Mouse (Mus musculus): Measurements from ENCODE around the gene BC030867. TPM values are rescaled to one million over a fixed set of nuclear protein-coding genes. Genes with fewer than 3 reads are reported as not detected.

BC030867 gene
- polyA plus RNA-seq, 1 experiment from 2014 or later: 18.7 TPM

DNA sequence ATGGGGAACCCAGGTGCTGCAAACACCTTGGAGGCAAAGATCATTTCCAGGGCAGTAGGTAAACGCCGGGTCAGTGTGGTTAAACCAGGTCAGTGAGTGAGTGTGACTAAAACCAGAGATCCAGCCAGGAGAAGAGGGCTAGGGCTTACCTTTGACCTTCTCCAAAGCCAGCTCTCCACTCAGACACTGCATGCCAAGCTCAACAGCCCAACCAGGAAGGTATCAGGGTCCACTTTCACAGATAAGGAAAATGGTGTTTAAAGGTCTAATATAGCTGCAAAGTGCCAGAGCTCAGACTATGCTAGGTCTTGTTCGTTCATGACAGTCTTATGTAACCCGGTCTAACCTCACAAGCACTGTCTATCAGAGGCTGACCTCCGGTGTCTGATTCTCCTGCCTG lies 7.4 kb upstream of the BC030867 start:
- Histone ChIP-seq H3K4me3 (ENCODE audit: low read length) (no peak overlapping the region), H3K4me1 (replicated peaks; ENCODE audit: control insufficient read depth, insufficient read depth, low read length) (peaks cover 12% of the 10 kb centered on the region), H3K27me3 (ENCODE audit: control insufficient read depth, insufficient read depth, low read depth, low read length) (no peaks in the 10 kb centered on the region), H3K9ac (ENCODE audit: low read length) (no peak overlapping the region), H3K36me3 (ENCODE audit: control insufficient read depth, insufficient read depth, low read length) (no peaks in the 10 kb centered on the region), H3K4me2 (ENCODE audit: low read depth, low read length) (no peak overlapping the region), H3K27ac (ENCODE audit: low read length) (no peak overlapping the region), H3K9me3 (ENCODE audit: control insufficient read depth, low read length) (no peaks in the 10 kb centered on the region)
- no peak for ATAC-seq (ENCODE audit: low read depth)
- WGBS: 74% methylated on average over 5 of the region's 5 CpGs

- Histone ChIP-seq H3K9me3 (ENCODE audit: control insufficient read depth, low read length) (no peaks in the 10 kb centered on the region; the same call in 1 of the 2 replicates), H3K9ac (ENCODE audit: low read length) (no peak overlapping the region), H3K27me3 (ENCODE audit: control insufficient read depth, insufficient read depth, low read depth, low read length) (no peaks in the 10 kb centered on the region), H3K4me3 (ENCODE audit: low read length) (no peak overlapping the region), H3K4me1 (replicated peaks; ENCODE audit: control insufficient read depth, insufficient read depth, low read length) (peaks cover 14% of the 10 kb centered on the region), H3K4me2 (ENCODE audit: low read depth, low read length) (no peak overlapping the region), H3K36me3 (ENCODE audit: control insufficient read depth, insufficient read depth, low read length) (no peaks in the 10 kb centered on the region), H3K27ac (ENCODE audit: low read length) (no peak overlapping the region)
- WGBS: 51% methylated on average over 5 of the region's 5 CpGs
- no peak for ATAC-seq (ENCODE audit: low read depth)
Measured at GRCm38 (mm10) chr11:102241874-102242273, 6.8 kb upstream of the BC030867 start.

DNA sequence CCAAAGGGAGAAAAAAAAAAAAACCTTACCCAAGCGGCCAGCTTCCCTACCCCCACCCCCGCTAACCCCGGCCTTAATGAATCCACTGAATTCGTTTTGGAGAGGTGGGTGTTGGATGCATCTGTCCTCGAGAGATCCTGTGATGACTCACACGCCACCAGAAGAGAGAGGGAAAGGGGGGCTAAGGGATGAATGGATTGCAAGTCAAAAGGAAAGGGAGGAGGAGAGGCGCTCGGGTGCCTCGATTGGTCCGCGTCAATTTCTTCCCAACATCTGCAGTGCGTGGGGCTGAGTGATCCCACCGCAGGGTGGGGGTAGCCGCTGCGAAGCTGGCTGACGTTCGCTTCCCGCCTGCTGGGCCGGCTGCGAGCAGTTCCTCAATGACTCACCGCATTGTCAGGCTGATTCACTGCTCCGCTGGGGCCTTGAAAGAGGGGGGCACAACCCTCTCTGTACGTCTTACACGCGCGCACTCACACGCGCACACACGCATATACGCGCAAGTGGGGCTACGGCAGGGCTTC lies 3.7 kb upstream of the BC030867 start:
- Histone ChIP-seq H3K27ac (ENCODE audit: low read length) (peak overlapping the region; percentile 32), H3K4me1 (replicated peaks; ENCODE audit: control insufficient read depth, insufficient read depth, low read length) (peaks cover 20% of the 10 kb centered on the region), H3K9ac (ENCODE audit: low read length) (peak overlapping the region; percentile 63), H3K4me2 (ENCODE audit: low read depth, low read length) (peak overlapping the region; percentile 77), H3K27me3 (ENCODE audit: control insufficient read depth, insufficient read depth, low read depth, low read length) (no peaks in the 10 kb centered on the region), H3K4me3 (ENCODE audit: low read length) (peak overlapping the region; percentile 38), H3K36me3 (ENCODE audit: control insufficient read depth, insufficient read depth, low read length) (no peaks in the 10 kb centered on the region), H3K9me3 (ENCODE audit: control insufficient read depth, low read length) (no peaks in the 10 kb centered on the region; the same call in 1 of the 2 replicates)
- ATAC-seq (ENCODE audit: low read depth): peak; percentile 59
- WGBS: under 1% methylated on average over 32 of the region's 32 CpGs

- WGBS: 42% methylated on average over 14 of the region's 14 CpGs
- peaks cover 20% of the 10 kb centered on the region for H3K4me1 ChIP-seq (replicated peaks; ENCODE audit: control insufficient read depth, insufficient read depth, low read length)
- no peaks in the 10 kb centered on the region for H3K27me3 ChIP-seq (ENCODE audit: control insufficient read depth, insufficient read depth, low read depth, low read length)
- 0 out of 2 replicates have a peak, but pooled peaks have one; percentile 23 for ATAC-seq (ENCODE audit: low read depth)
- no peaks in the 10 kb centered on the region; the same call in 1 of the 2 replicates for H3K9me3 ChIP-seq (ENCODE audit: control insufficient read depth, low read length)
- peak overlapping the region; percentile 32 for H3K27ac ChIP-seq (ENCODE audit: low read length)
- no peak overlapping the region; the same call in 1 of the 2 replicates for H3K9ac ChIP-seq (ENCODE audit: low read length)
- H3K36me3 ChIP-seq (ENCODE audit: control insufficient read depth, insufficient read depth, low read length): no peaks in the 10 kb centered on the region
- H3K4me3 ChIP-seq (ENCODE audit: low read length): peak overlapping the region; percentile 38
- peak overlapping the region; percentile 77 for H3K4me2 ChIP-seq (ENCODE audit: low read depth, low read length)
Measured at GRCm38 (mm10) chr11:102245581-102246272, 3.0 kb upstream of the BC030867 start.

- 69% methylated on average over 6 of the region's 6 CpGs for WGBS
- no peak overlapping the region; the same call in 1 of the 2 replicates for H3K27ac ChIP-seq (ENCODE audit: low read length)
- no peaks in the 10 kb centered on the region; the same call in 1 of the 2 replicates for H3K9me3 ChIP-seq (ENCODE audit: control insufficient read depth, low read length)
- no peaks in the 10 kb centered on the region for H3K27me3 ChIP-seq (ENCODE audit: control insufficient read depth, insufficient read depth, low read depth, low read length)
- ATAC-seq (ENCODE audit: low read depth): no peak
- H3K4me3 ChIP-seq (ENCODE audit: low read length): no peak overlapping the region
- peaks cover 20% of the 10 kb centered on the region for H3K4me1 ChIP-seq (replicated peaks; ENCODE audit: control insufficient read depth, insufficient read depth, low read length)
- H3K36me3 ChIP-seq (ENCODE audit: control insufficient read depth, insufficient read depth, low read length): no peaks in the 10 kb centered on the region
- H3K9ac ChIP-seq (ENCODE audit: low read length): no peak overlapping the region
- no peak overlapping the region for H3K4me2 ChIP-seq (ENCODE audit: low read depth, low read length)
Measured at GRCm38 (mm10) chr11:102246273-102246635, 2.4 kb upstream of the BC030867 start.

GRCm38 (mm10) chr11:102246871-102247270 lies 1.8 kb upstream of the BC030867 start:
- Histone ChIP-seq H3K4me2 (ENCODE audit: low read depth, low read length) (no peak overlapping the region), H3K36me3 (ENCODE audit: control insufficient read depth, insufficient read depth, low read length) (no peaks in the 10 kb centered on the region), H3K27ac (ENCODE audit: low read length) (no peak overlapping the region), H3K4me1 (replicated peaks; ENCODE audit: control insufficient read depth, insufficient read depth, low read length) (peaks cover 20% of the 10 kb centered on the region), H3K27me3 (ENCODE audit: control insufficient read depth, insufficient read depth, low read depth, low read length) (no peaks in the 10 kb centered on the region), H3K4me3 (ENCODE audit: low read length) (no peak overlapping the region), H3K9me3 (ENCODE audit: control insufficient read depth, low read length) (no peaks in the 10 kb centered on the region; the same call in 1 of the 2 replicates), H3K9ac (ENCODE audit: low read length) (no peak overlapping the region)
- WGBS: 78% methylated on average over 4 of the region's 4 CpGs
- no peak for ATAC-seq (ENCODE audit: low read depth)

DNA sequence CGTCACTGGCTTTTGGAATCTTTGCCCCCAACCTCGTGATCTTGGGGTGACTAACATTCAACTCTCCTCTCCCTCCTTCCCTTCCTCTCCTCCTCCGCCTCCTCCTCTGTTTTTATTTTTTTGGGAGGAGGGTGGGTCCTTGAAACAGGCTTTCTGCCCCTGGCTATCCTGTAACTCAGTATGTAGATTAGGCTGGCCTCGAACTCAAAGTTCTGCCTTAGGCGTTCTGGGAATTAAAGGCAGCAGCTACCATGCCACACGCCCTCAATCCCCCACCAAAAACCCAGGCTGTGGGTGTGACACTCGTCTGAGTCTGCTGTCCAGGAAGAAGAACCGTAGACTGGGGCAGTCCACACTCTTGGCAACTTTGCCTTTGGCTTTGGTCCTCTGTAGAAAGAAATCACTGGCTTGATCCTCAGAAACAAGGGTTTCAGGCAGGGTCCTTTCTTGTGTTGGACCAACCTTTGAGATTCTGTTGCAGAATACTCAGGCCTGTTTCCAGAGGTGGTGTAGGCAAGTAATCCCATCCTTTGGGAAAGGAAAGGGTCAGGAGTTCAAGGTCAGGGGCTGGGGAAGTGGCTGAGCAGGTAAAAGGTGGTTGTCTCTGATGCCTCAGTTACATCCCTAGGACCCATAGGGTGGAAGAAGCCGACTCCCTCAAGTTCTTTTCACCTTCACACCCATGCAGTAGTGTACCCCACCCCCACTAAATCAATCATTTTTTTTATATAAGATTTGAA lies 839 bp downstream of the BC030867 start:
- Histone ChIP-seq H3K4me3 (ENCODE audit: low read length) (peak overlapping the region; percentile 72), H3K4me1 (replicated peaks; ENCODE audit: control insufficient read depth, insufficient read depth, low read length) (peaks cover 20% of the 10 kb centered on the region), H3K36me3 (ENCODE audit: control insufficient read depth, insufficient read depth, low read length) (no peaks in the 10 kb centered on the region), H3K27me3 (ENCODE audit: control insufficient read depth, insufficient read depth, low read depth, low read length) (no peaks in the 10 kb centered on the region), H3K9ac (ENCODE audit: low read length) (peak overlapping the region; percentile 80), H3K9me3 (ENCODE audit: control insufficient read depth, low read length) (no peaks in the 10 kb centered on the region; the same call in 1 of the 2 replicates), H3K27ac (ENCODE audit: low read length) (no peak overlapping the region), H3K4me2 (ENCODE audit: low read depth, low read length) (peak overlapping the region; percentile 84)
- ATAC-seq (ENCODE audit: low read depth): no peak
- WGBS: 10% methylated on average over 9 of the region's 9 CpGs

- H3K36me3 ChIP-seq (ENCODE audit: control insufficient read depth, insufficient read depth, low read length): peaks cover 20% of the 10 kb centered on the region
- no peak overlapping the region for H3K4me2 ChIP-seq (ENCODE audit: low read depth, low read length)
- no peak for ATAC-seq (ENCODE audit: low read depth)
- no peak overlapping the region for H3K27ac ChIP-seq (ENCODE audit: low read length)
- no peak overlapping the region for H3K9ac ChIP-seq (ENCODE audit: low read length)
- H3K4me3 ChIP-seq (ENCODE audit: low read length): no peak overlapping the region
- 42% methylated on average over 9 of the region's 9 CpGs for WGBS
- H3K9me3 ChIP-seq (ENCODE audit: control insufficient read depth, low read length): no peaks in the 10 kb centered on the region
- H3K27me3 ChIP-seq (ENCODE audit: control insufficient read depth, insufficient read depth, low read depth, low read length): no peaks in the 10 kb centered on the region
- 0 out of 2 replicates have a peak, but pooled peaks cover 5% of the 10 kb centered on the region for H3K4me1 ChIP-seq (replicated peaks; ENCODE audit: control insufficient read depth, insufficient read depth, low read length)
Measured at GRCm38 (mm10) chr11:102257514-102257913, 8.8 kb downstream of the BC030867 start.

GRCm38 (mm10) chr11:102258095-102258494 lies 9.4 kb downstream of the BC030867 start:
- no peak for ATAC-seq (ENCODE audit: low read depth)
- Histone ChIP-seq H3K9ac (ENCODE audit: low read length) (no peak overlapping the region), H3K4me1 (replicated peaks; ENCODE audit: control insufficient read depth, insufficient read depth, low read length) (0 out of 2 replicates have a peak, but pooled peaks cover 5% of the 10 kb centered on the region), H3K4me3 (ENCODE audit: low read length) (no peak overlapping the region), H3K9me3 (ENCODE audit: control insufficient read depth, low read length) (no peaks in the 10 kb centered on the region), H3K4me2 (ENCODE audit: low read depth, low read length) (no peak overlapping the region), H3K27me3 (ENCODE audit: control insufficient read depth, insufficient read depth, low read depth, low read length) (no peaks in the 10 kb centered on the region), H3K27ac (ENCODE audit: low read length) (no peak overlapping the region), H3K36me3 (ENCODE audit: control insufficient read depth, insufficient read depth, low read length) (peaks cover 20% of the 10 kb centered on the region)
- WGBS: 61% methylated on average over 6 of the region's 6 CpGs
